Mouse (Mus musculus): ENCODE results near the gene Ephx3. TPM values are rescaled to one million over a fixed set of nuclear protein-coding genes. Genes with fewer than 3 reads are reported as not detected.

Ephx3 gene
- total and polyA plus RNA-seq, 3 experiments = 0.24 to 0.30 TPM; not detected in 1

DNA sequence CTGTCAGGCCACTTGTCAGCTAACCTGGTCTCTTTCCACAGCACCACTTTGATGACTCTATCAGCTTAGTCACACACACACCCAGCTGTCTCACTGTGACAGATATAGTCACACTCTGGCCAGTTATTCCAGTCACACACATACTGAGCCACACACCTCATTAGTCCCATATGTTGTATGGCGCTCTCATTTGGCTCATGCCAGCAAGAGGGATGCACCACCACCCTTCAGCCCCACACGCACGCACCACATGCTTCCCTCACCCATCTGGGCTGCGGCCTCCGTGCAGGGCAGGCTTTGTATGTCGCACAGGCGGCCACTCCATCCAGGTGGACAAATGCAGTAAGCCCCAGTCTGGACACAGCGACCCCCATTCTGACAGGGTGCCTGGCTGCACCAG lies 42.6 kb downstream of the Ephx3 start:
- Histone ChIP-seq H3K4me2 (ENCODE audit: insufficient read depth, low read depth, poor library complexity, severe bottlenecking) (no peak overlapping the region), H3K4me1 (ENCODE audit: control insufficient read depth in 1 of 2, insufficient read depth in 2 of 2) (peaks cover 2 to 6% of the 10 kb centered on the region in 2 experiments; a peak in 3 of 4 replicates), H3K9me3 (replicated peaks; ENCODE audit: low read length) (no peaks in the 10 kb centered on the region), H3K27me3 (replicated peaks) (peaks cover 52% of the 10 kb centered on the region), H3K9ac (ENCODE audit: insufficient read depth, low read depth) (no peak overlapping the region), H3K79me2 (replicated peaks; ENCODE audit: control insufficient read depth, extremely low read depth, insufficient read depth, poor library complexity, severe bottlenecking) (no peaks in the 10 kb centered on the region), H3K27ac (ENCODE audit: insufficient read depth, low read depth) (no peak overlapping the region), H3K36me3 (replicated peaks in 1 of 2; ENCODE audit: control insufficient read depth in 1 of 2, insufficient read depth in 1 of 2, low read length in 1 of 2) (no peaks in the 10 kb centered on the region), H3K4me3 (replicated peaks in 1 of 3; ENCODE audit: low read depth in 2 of 3, low read length in 2 of 3, poor library complexity in 1 of 3) (no peak overlapping the region)
- no peak for DNase-seq (ENCODE audit: extremely low read depth)
- no peak for TF ChIP-seq SMC3 (IDR thresholded peaks at IDR 0.05; ENCODE audit: low read depth, low read length)
- TF ChIP-seq ZMIZ1 (IDR thresholded peaks at IDR 0.05; ENCODE audit: low read depth, low read length) = no peak
- TF ChIP-seq KAT2A (IDR thresholded peaks at IDR 0.05; ENCODE audit: insufficient replicate concordance, low read length) = no peak
- no peak for TF ChIP-seq CHD1 (IDR thresholded peaks at IDR 0.05; ENCODE audit: low read depth, low read length)
- TF ChIP-seq MAFK (IDR thresholded peaks at IDR 0.05; ENCODE audit: insufficient replicate concordance, low read length) = no peak
- TF ChIP-seq MYC (IDR thresholded peaks at IDR 0.05; ENCODE audit: low read depth, low read length) = no peak
- no peak for TF ChIP-seq USF2 (conservative IDR thresholded peaks at IDR 0.05; ENCODE audit: low read depth, low read length)
- no peak for TF ChIP-seq GABPA (IDR thresholded peaks at IDR 0.05; ENCODE audit: insufficient replicate concordance, low read depth, low read length)
- no peak for TF ChIP-seq NRF1 (IDR thresholded peaks at IDR 0.05; ENCODE audit: low read depth, low read length)
- no peak for TF ChIP-seq SIN3A (IDR thresholded peaks at IDR 0.05; ENCODE audit: low read length)
- no peak for TF ChIP-seq BHLHE40 (IDR thresholded peaks at IDR 0.05; ENCODE audit: low read depth, low read length)
- no peak for TF ChIP-seq ZC3H11A (IDR thresholded peaks at IDR 0.05; ENCODE audit: low read depth, low read length)
- no peak for TF ChIP-seq HCFC1 (IDR thresholded peaks at IDR 0.05; ENCODE audit: low read depth, low read length)
- in situ Hi-C loops (cut with MboI; ENCODE audit: low pct_ligation_motif_present, low pct_unique_long_range_greater_than_20kb, low sequenced_read_pairs) = loop anchor here (10.0 to 25.0 kb wide), 2 partner anchors 58 to 341 kb away; no protein-coding TSS in a partner anchor
- dilution Hi-C loops (cut with MboI; ENCODE audit: extremely low pct_ligation_motif_present, extremely low pct_unique_long_range_greater_than_20kb, low sequenced_read_pairs) = no loop called here

DNA sequence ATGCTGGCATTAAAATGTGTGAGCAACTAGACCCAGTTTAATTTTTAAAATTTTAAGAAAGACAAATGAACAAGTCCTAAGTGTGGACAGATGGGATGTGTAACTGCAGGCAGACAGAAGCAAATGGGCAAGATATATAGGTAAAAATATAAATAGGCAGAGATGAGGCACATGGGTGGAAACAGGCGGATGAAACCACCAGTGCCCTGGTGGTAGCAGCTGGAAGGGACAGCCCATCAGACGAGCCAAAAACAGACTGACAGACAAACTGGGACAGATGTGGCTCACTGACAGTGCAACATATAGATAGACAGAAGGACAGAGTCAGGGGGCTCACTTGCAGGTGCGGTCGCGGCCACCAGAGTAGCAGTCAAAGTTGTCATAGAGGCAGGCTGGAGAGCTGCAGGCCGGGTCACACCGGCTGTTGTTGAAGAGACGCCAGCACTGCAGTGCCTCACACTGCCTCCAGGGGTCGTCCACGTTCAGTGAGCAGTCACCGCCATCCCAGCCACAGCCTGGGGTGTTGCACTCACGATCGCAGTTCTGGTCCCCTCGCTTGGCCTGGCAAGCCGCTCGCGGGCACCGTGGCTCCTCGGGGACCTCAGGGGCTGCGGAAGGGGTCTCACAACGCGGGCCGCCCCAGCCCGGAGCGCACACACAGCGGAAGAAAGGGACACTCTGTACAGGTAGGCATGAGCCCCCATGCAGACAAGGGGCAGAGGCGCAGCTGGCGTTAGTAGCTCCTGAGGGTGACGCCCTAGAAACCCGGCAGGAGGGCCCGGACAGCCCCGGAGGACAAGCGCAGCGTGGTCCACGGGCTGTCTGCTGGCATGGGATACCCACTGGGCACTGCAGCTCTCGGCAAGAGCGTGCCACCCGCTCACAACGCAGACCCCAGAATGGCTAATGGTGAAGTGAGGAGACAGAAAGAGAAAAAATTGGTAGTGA lies 46.2 kb downstream of the Ephx3 start:
- TF ChIP-seq RAD21 (IDR thresholded peaks at IDR 0.05; ENCODE audit: low read depth, low read length) (peak; percentile 67), ZKSCAN1 (IDR thresholded peaks at IDR 0.05; ENCODE audit: borderline replicate concordance, low read depth, low read length) (no peak), E2F4 (IDR thresholded peaks at IDR 0.05; ENCODE audit: insufficient replicate concordance, low read depth, low read length) (no peak), POLR2AphosphoS2 (IDR thresholded peaks at IDR 0.05; ENCODE audit: low read depth, low read length) (no peak), HCFC1 (IDR thresholded peaks at IDR 0.05; ENCODE audit: low read depth, low read length) (no peak), CTCF (conservative IDR thresholded peaks at IDR 0.05 in 1 of 2, IDR thresholded peaks at IDR 0.05 in 1 of 2; ENCODE audit: low read depth in 2 of 2, low read length in 2 of 2) (peak; percentile 63 to 81), NELFE (IDR thresholded peaks at IDR 0.05; ENCODE audit: low read depth, low read length) (no peak), IRF4 (IDR thresholded peaks at IDR 0.05; ENCODE audit: low read depth, low read length) (no peak), RCOR1 (conservative IDR thresholded peaks at IDR 0.05; ENCODE audit: low read depth, low read length) (no peak), ZC3H11A (IDR thresholded peaks at IDR 0.05; ENCODE audit: low read depth, low read length) (0 out of 2 replicates have a peak, but pooled peaks have one; percentile 17), MEF2A (IDR thresholded peaks at IDR 0.05; ENCODE audit: borderline replicate concordance, low read depth, low read length) (peak; percentile 24; the same call in 1 of the 2 replicates), MAX (IDR thresholded peaks at IDR 0.05; ENCODE audit: low read length) (no peak), SMC3 (IDR thresholded peaks at IDR 0.05; ENCODE audit: low read depth, low read length) (peak; percentile 85), MAZ (IDR thresholded peaks at IDR 0.05; ENCODE audit: low read depth, low read length) (no peak), USF2 (conservative IDR thresholded peaks at IDR 0.05; ENCODE audit: low read depth, low read length) (no peak)
- Histone ChIP-seq H3K79me2 (replicated peaks; ENCODE audit: control insufficient read depth, extremely low read depth, insufficient read depth, poor library complexity, severe bottlenecking) (no peaks in the 10 kb centered on the region), H3K27ac (ENCODE audit: insufficient read depth, low read depth) (no peak overlapping the region), H3K9me3 (replicated peaks; ENCODE audit: low read length) (no peaks in the 10 kb centered on the region), H3K27me3 (replicated peaks) (peaks cover 47% of the 10 kb centered on the region), H3K9ac (ENCODE audit: insufficient read depth, low read depth) (no peak overlapping the region), H3K36me3 (replicated peaks in 1 of 2; ENCODE audit: control insufficient read depth in 1 of 2, insufficient read depth in 1 of 2, low read length in 1 of 2) (no peaks in the 10 kb centered on the region), H3K4me2 (ENCODE audit: insufficient read depth, low read depth, poor library complexity, severe bottlenecking) (peak overlapping the region; percentile 47), H3K4me1 (ENCODE audit: control insufficient read depth in 1 of 2, insufficient read depth in 2 of 2) (peaks cover 2 to 6% of the 10 kb centered on the region in 2 experiments; a peak in 3 of 4 replicates), H3K4me3 (replicated peaks in 1 of 3; ENCODE audit: low read depth in 2 of 3, low read length in 2 of 3, poor library complexity in 1 of 3) (no peak overlapping the region)
- DNase-seq (ENCODE audit: extremely low read depth) = peak; percentile 74
- in situ Hi-C loops (cut with MboI; ENCODE audit: low pct_ligation_motif_present, low pct_unique_long_range_greater_than_20kb, low sequenced_read_pairs) (loop anchor here (10.0 to 25.0 kb wide), 2 partner anchors 62 to 344 kb away; no protein-coding TSS in a partner anchor), dilution Hi-C loops (cut with MboI; ENCODE audit: extremely low pct_ligation_motif_present, extremely low pct_unique_long_range_greater_than_20kb, low sequenced_read_pairs) (no loop called here)
